Mouse (Mus musculus): ENCODE data around the gene Uvssa. TPM values are rescaled to one million over a fixed set of nuclear protein-coding genes. Genes with fewer than 3 reads are reported as not detected.

Gene Uvssa
- total and polyA plus RNA-seq, 2 experiments, result 3.4 to 4.2 TPM

GRCm38 (mm10) chr5:33358467-33358866 is 19.9 kb upstream of the Uvssa start:
- 89% methylated on average over 4 of the region's 4 CpGs for WGBS
- DNase-seq (ENCODE audit: extremely low read depth, low read depth, low spot score), result peak; percentile 29
- H3K27me3 ChIP-seq (ENCODE audit: control insufficient read depth, insufficient read depth, low read length), result no peaks in the 10 kb centered on the region
- peaks cover 29% of the 10 kb centered on the region for H3K36me3 ChIP-seq (ENCODE audit: control insufficient read depth, insufficient read depth, low read length)
- no peak overlapping the region for H3K4me3 ChIP-seq (ENCODE audit: insufficient read depth, low read depth, low read length)
- H3K4me1 ChIP-seq (ENCODE audit: control insufficient read depth, insufficient read depth, low read length), result peaks cover 7% of the 10 kb centered on the region
- H3K79me2 ChIP-seq (ENCODE audit: control insufficient read depth, insufficient read depth, low read length), result peaks cover 14% of the 10 kb centered on the region
- H3K9ac ChIP-seq (ENCODE audit: low read depth, low read length), result no peak overlapping the region
- TF ChIP-seq POLR2A (IDR thresholded peaks at IDR 0.05; ENCODE audit: extremely low read depth, insufficient read depth, low read length) (no peak), CTCF (IDR thresholded peaks at IDR 0.05; ENCODE audit: low read depth, low read length) (no peak)
- no peak overlapping the region for H3K27ac ChIP-seq (replicated peaks; ENCODE audit: insufficient read depth, low read depth, low read length)

GRCm38 (mm10) chr5:33363263-33363662 is 15.1 kb upstream of the Uvssa start:
- H3K9ac ChIP-seq (ENCODE audit: low read depth, low read length), result no peak overlapping the region
- H3K4me3 ChIP-seq (ENCODE audit: insufficient read depth, low read depth, low read length), result no peak overlapping the region
- H3K4me1 ChIP-seq (ENCODE audit: control insufficient read depth, insufficient read depth, low read length), result 0 out of 2 replicates have a peak, but pooled peaks cover under 1% of the 10 kb centered on the region
- 96% methylated on average over 5 of the region's 5 CpGs for WGBS
- peaks cover 37% of the 10 kb centered on the region for H3K36me3 ChIP-seq (ENCODE audit: control insufficient read depth, insufficient read depth, low read length)
- TF ChIP-seq POLR2A (IDR thresholded peaks at IDR 0.05; ENCODE audit: extremely low read depth, insufficient read depth, low read length) (no peak), CTCF (IDR thresholded peaks at IDR 0.05; ENCODE audit: low read depth, low read length) (no peak)
- H3K27me3 ChIP-seq (ENCODE audit: control insufficient read depth, insufficient read depth, low read length), result no peaks in the 10 kb centered on the region
- DNase-seq (ENCODE audit: extremely low read depth, low read depth, low spot score), result no peak
- no peaks in the 10 kb centered on the region for H3K79me2 ChIP-seq (ENCODE audit: control insufficient read depth, insufficient read depth, low read length)
- no peak overlapping the region for H3K27ac ChIP-seq (replicated peaks; ENCODE audit: insufficient read depth, low read depth, low read length)

GRCm38 (mm10) chr5:33368651-33369050 is 9.7 kb upstream of the Uvssa start:
- 88% methylated on average over 4 of the region's 4 CpGs for WGBS

GRCm38 (mm10) chr5:33371137-33371536 is 7.2 kb upstream of the Uvssa start:
- no peak overlapping the region for H3K9ac ChIP-seq (ENCODE audit: low read depth, low read length)
- DNase-seq (ENCODE audit: extremely low read depth, low read depth, low spot score), result peak; percentile 11
- H3K36me3 ChIP-seq (ENCODE audit: control insufficient read depth, insufficient read depth, low read length), result peaks cover 12% of the 10 kb centered on the region
- TF ChIP-seq POLR2A (IDR thresholded peaks at IDR 0.05; ENCODE audit: extremely low read depth, insufficient read depth, low read length) (no peak), CTCF (IDR thresholded peaks at IDR 0.05; ENCODE audit: low read depth, low read length) (peak; percentile 29; the same call in 1 of the 2 replicates)
- H3K4me1 ChIP-seq (ENCODE audit: control insufficient read depth, insufficient read depth, low read length), result no peaks in the 10 kb centered on the region
- H3K4me3 ChIP-seq (ENCODE audit: insufficient read depth, low read depth, low read length), result no peak overlapping the region
- no peaks in the 10 kb centered on the region for H3K79me2 ChIP-seq (ENCODE audit: control insufficient read depth, insufficient read depth, low read length)
- H3K27me3 ChIP-seq (ENCODE audit: control insufficient read depth, insufficient read depth, low read length), result no peaks in the 10 kb centered on the region
- H3K27ac ChIP-seq (replicated peaks; ENCODE audit: insufficient read depth, low read depth, low read length), result no peak overlapping the region

More at GRCm38 (mm10) chr5:33368651-33369050, 9.7 kb upstream of the Uvssa start:
- no peaks in the 10 kb centered on the region for H3K27me3 ChIP-seq (ENCODE audit: control insufficient read depth, insufficient read depth, low read length)
- no peak overlapping the region for H3K27ac ChIP-seq (replicated peaks; ENCODE audit: insufficient read depth, low read depth, low read length)
- no peak for DNase-seq (ENCODE audit: extremely low read depth, low read depth, low spot score)
- H3K4me1 ChIP-seq (ENCODE audit: control insufficient read depth, insufficient read depth, low read length), result no peaks in the 10 kb centered on the region
- peaks cover 19% of the 10 kb centered on the region for H3K36me3 ChIP-seq (ENCODE audit: control insufficient read depth, insufficient read depth, low read length)
- TF ChIP-seq POLR2A (IDR thresholded peaks at IDR 0.05; ENCODE audit: extremely low read depth, insufficient read depth, low read length) (no peak), CTCF (IDR thresholded peaks at IDR 0.05; ENCODE audit: low read depth, low read length) (no peak)
- H3K9ac ChIP-seq (ENCODE audit: low read depth, low read length), result no peak overlapping the region
- no peaks in the 10 kb centered on the region for H3K79me2 ChIP-seq (ENCODE audit: control insufficient read depth, insufficient read depth, low read length)
- H3K4me3 ChIP-seq (ENCODE audit: insufficient read depth, low read depth, low read length), result no peak overlapping the region

GRCm38 (mm10) chr5:33371668-33372067 is 6.7 kb upstream of the Uvssa start:
- H3K4me3 ChIP-seq (ENCODE audit: insufficient read depth, low read depth, low read length), result no peak overlapping the region
- WGBS, result 88% methylated on average over 4 of the region's 4 CpGs
- no peaks in the 10 kb centered on the region for H3K27me3 ChIP-seq (ENCODE audit: control insufficient read depth, insufficient read depth, low read length)
- H3K79me2 ChIP-seq (ENCODE audit: control insufficient read depth, insufficient read depth, low read length), result no peaks in the 10 kb centered on the region
- no peak for DNase-seq (ENCODE audit: extremely low read depth, low read depth, low spot score)
- TF ChIP-seq CTCF (IDR thresholded peaks at IDR 0.05; ENCODE audit: low read depth, low read length) (no peak), POLR2A (IDR thresholded peaks at IDR 0.05; ENCODE audit: extremely low read depth, insufficient read depth, low read length) (no peak)
- H3K4me1 ChIP-seq (ENCODE audit: control insufficient read depth, insufficient read depth, low read length), result no peaks in the 10 kb centered on the region
- peaks cover 12% of the 10 kb centered on the region for H3K36me3 ChIP-seq (ENCODE audit: control insufficient read depth, insufficient read depth, low read length)
- no peak overlapping the region for H3K27ac ChIP-seq (replicated peaks; ENCODE audit: insufficient read depth, low read depth, low read length)
- H3K9ac ChIP-seq (ENCODE audit: low read depth, low read length), result no peak overlapping the region

GRCm38 (mm10) chr5:33372331-33373038 is 5.9 kb upstream of the Uvssa start:
- no peak for DNase-seq (ENCODE audit: extremely low read depth, low read depth, low spot score)
- H3K36me3 ChIP-seq (ENCODE audit: control insufficient read depth, insufficient read depth, low read length), result peaks cover 10% of the 10 kb centered on the region
- 79% methylated on average over 18 of the region's 18 CpGs for WGBS

More at GRCm38 (mm10) chr5:33372331-33373038, 5.9 kb upstream of the Uvssa start:
- no peaks in the 10 kb centered on the region for H3K79me2 ChIP-seq (ENCODE audit: control insufficient read depth, insufficient read depth, low read length)
- no peak overlapping the region for H3K9ac ChIP-seq (ENCODE audit: low read depth, low read length)
- H3K27ac ChIP-seq (replicated peaks; ENCODE audit: insufficient read depth, low read depth, low read length), result no peak overlapping the region
- TF ChIP-seq POLR2A (IDR thresholded peaks at IDR 0.05; ENCODE audit: extremely low read depth, insufficient read depth, low read length) (no peak), CTCF (IDR thresholded peaks at IDR 0.05; ENCODE audit: low read depth, low read length) (no peak)
- no peak overlapping the region for H3K4me3 ChIP-seq (ENCODE audit: insufficient read depth, low read depth, low read length)
- H3K27me3 ChIP-seq (ENCODE audit: control insufficient read depth, insufficient read depth, low read length), result no peaks in the 10 kb centered on the region
- H3K4me1 ChIP-seq (ENCODE audit: control insufficient read depth, insufficient read depth, low read length), result peaks cover 1% of the 10 kb centered on the region; the same call in 1 of the 2 replicates

Data from liver, adult 2 months (tissue).